Mouse (Mus musculus) embryo, embryonic 10.5 days (tissue): ENCODE measurements around the gene Vrk3.
A peak's percentile ranks its signal among the peaks of the same experiment; 100 is the strongest.
"Not testable (repeated sequence)": the region's sequence is repeated elsewhere in the genome, so short reads cannot be mapped to it uniquely, and the experiment has no call there.

Experiments used
- DNase-seq: peaks from one replicate; pipeline ENCODE4 v3.0.0-alpha.2; 2015; ENCODE audit warnings: low spot score

Gene Vrk3

GRCm38 (mm10) chr7:44748101-44749044 is at the start of gene Vrk3:
Gene Vrk3 (plus strand): TSS chr7:44748413.
- peak; percentile 98 for DNase-seq

GRCm38 (mm10) chr7:44701921-44702320 is 46.3 kb upstream of the Vrk3 start:
- DNase-seq: peak; percentile 67

- DNase-seq: no peak
These were observed 45.2 kb upstream of the Vrk3 start for GRCm38 (mm10) chr7:44702985-44703384.

- DNase-seq: peak; percentile 52
These were observed 43.9 kb upstream of the Vrk3 start for GRCm38 (mm10) chr7:44704363-44704762.

- no peak for DNase-seq
These were observed 43.1 kb upstream of the Vrk3 start for GRCm38 (mm10) chr7:44705086-44705485.

GRCm38 (mm10) chr7:44706322-44706721 is 41.9 kb upstream of the Vrk3 start:
- no peak for DNase-seq

GRCm38 (mm10) chr7:44707169-44707675 is 41.0 kb upstream of the Vrk3 start:
- no peak for DNase-seq

GRCm38 (mm10) chr7:44708093-44708492 is 40.1 kb upstream of the Vrk3 start:
- not testable (repeated sequence) for DNase-seq

GRCm38 (mm10) chr7:44708574-44708973 is 39.6 kb upstream of the Vrk3 start, which contains the start of gene Izumo2:
Gene Izumo2 (plus strand): TSS chr7:44708742.
- no peak for DNase-seq

- DNase-seq: no peak
These were observed 38.3 kb upstream of the Vrk3 start for GRCm38 (mm10) chr7:44709881-44710280.

- DNase-seq: no peak
These were observed 26.2 kb upstream of the Vrk3 start for GRCm38 (mm10) chr7:44722058-44722457.

- DNase-seq: peak; percentile 32
These were observed 23.9 kb upstream of the Vrk3 start for GRCm38 (mm10) chr7:44724316-44724715.

- DNase-seq: no peak
These were observed 21.9 kb upstream of the Vrk3 start for GRCm38 (mm10) chr7:44726343-44726742.

- DNase-seq: no peak
These were observed 21.1 kb upstream of the Vrk3 start for GRCm38 (mm10) chr7:44727151-44727550.

GRCm38 (mm10) chr7:44728082-44728975 is 19.9 kb upstream of the Vrk3 start:
- DNase-seq: no peak

GRCm38 (mm10) chr7:44733723-44734122 is 14.5 kb upstream of the Vrk3 start:
- no peak for DNase-seq

GRCm38 (mm10) chr7:44741361-44741760 is 6.9 kb upstream of the Vrk3 start:
- no peak for DNase-seq

GRCm38 (mm10) chr7:44744270-44744669 is 3.9 kb upstream of the Vrk3 start:
- DNase-seq: no peak

- DNase-seq: peak; percentile 89
These were observed 3.1 kb upstream of the Vrk3 start for GRCm38 (mm10) chr7:44745076-44745475.

- no peak for DNase-seq
These were observed 1.1 kb upstream of the Vrk3 start for GRCm38 (mm10) chr7:44747115-44747514.

GRCm38 (mm10) chr7:44750950-44751349 is 2.7 kb downstream of the Vrk3 start, which contains the start of gene Zfp473:
Gene Zfp473 (minus strand): TSS chr7:44751050.
- DNase-seq: not testable (repeated sequence)

- no peak for DNase-seq
These were observed 9.0 kb downstream of the Vrk3 start for GRCm38 (mm10) chr7:44757164-44757563.
